Mouse (Mus musculus): ENCODE data around the gene Slc23a2. TPM values are rescaled to one million over a fixed set of nuclear protein-coding genes. Genes with fewer than 3 reads are reported as not detected.

The Slc23a2 gene
- polyA plus RNA-seq, 1 experiment from 2014 or later: 4.1 TPM

GRCm38 (mm10) chr2:132127904-132128303 lies 17.0 kb downstream of the Slc23a2 start:
- Histone ChIP-seq H3K36me3 (ENCODE audit: control insufficient read depth, insufficient read depth) (no peaks in the 10 kb centered on the region), H3K27me3 (ENCODE audit: control insufficient read depth, insufficient read depth, low read depth, low read length) (no peaks in the 10 kb centered on the region), H3K4me2 (ENCODE audit: low read depth, low read length) (no peak overlapping the region), H3K4me1 (ENCODE audit: control insufficient read depth, low read depth, low read length) (no peaks in the 10 kb centered on the region), H3K9ac (ENCODE audit: low read depth, low read length) (no peak overlapping the region), H3K27ac (ENCODE audit: low read length) (no peak overlapping the region), H3K4me3 (ENCODE audit: low read depth, low read length) (no peak overlapping the region), H3K9me3 (replicated peaks; ENCODE audit: control insufficient read depth, low read length) (no peaks in the 10 kb centered on the region)
- no peak for ATAC-seq (ENCODE audit: low read depth)
- 62% methylated on average over 10 of the region's 10 CpGs for WGBS (ENCODE audit: insufficient replicate concordance)

- Histone ChIP-seq H3K9ac (ENCODE audit: low read depth, low read length) (no peak overlapping the region), H3K9me3 (replicated peaks; ENCODE audit: control insufficient read depth, low read length) (no peaks in the 10 kb centered on the region), H3K27ac (ENCODE audit: low read length) (no peak overlapping the region), H3K4me3 (ENCODE audit: low read depth, low read length) (no peak overlapping the region), H3K4me1 (ENCODE audit: control insufficient read depth, low read depth, low read length) (no peaks in the 10 kb centered on the region), H3K36me3 (ENCODE audit: control insufficient read depth, insufficient read depth) (no peaks in the 10 kb centered on the region), H3K4me2 (ENCODE audit: low read depth, low read length) (no peak overlapping the region), H3K27me3 (ENCODE audit: control insufficient read depth, insufficient read depth, low read depth, low read length) (no peaks in the 10 kb centered on the region)
- 83% methylated on average over 1 of the region's 1 CpGs for WGBS (ENCODE audit: insufficient replicate concordance)
- no peak for ATAC-seq (ENCODE audit: low read depth)
Observed at GRCm38 (mm10) chr2:132126292-132126691, 18.6 kb downstream of the Slc23a2 start.

- Histone ChIP-seq H3K9me3 (replicated peaks; ENCODE audit: control insufficient read depth, low read length) (no peaks in the 10 kb centered on the region), H3K4me3 (ENCODE audit: low read depth, low read length) (no peak overlapping the region), H3K4me1 (ENCODE audit: control insufficient read depth, low read depth, low read length) (no peaks in the 10 kb centered on the region), H3K9ac (ENCODE audit: low read depth, low read length) (no peak overlapping the region), H3K27me3 (ENCODE audit: control insufficient read depth, insufficient read depth, low read depth, low read length) (no peaks in the 10 kb centered on the region), H3K4me2 (ENCODE audit: low read depth, low read length) (no peak overlapping the region), H3K27ac (ENCODE audit: low read length) (no peak overlapping the region), H3K36me3 (ENCODE audit: control insufficient read depth, insufficient read depth) (no peaks in the 10 kb centered on the region)
- ATAC-seq (ENCODE audit: low read depth): no peak
- 54% methylated on average over 4 of the region's 4 CpGs for WGBS (ENCODE audit: insufficient replicate concordance)
Observed at GRCm38 (mm10) chr2:132123063-132123462, 21.8 kb downstream of the Slc23a2 start.

GRCm38 (mm10) chr2:132121050-132121449 lies 23.9 kb downstream of the Slc23a2 start:
- Histone ChIP-seq H3K4me1 (ENCODE audit: control insufficient read depth, low read depth, low read length) (no peaks in the 10 kb centered on the region), H3K4me3 (ENCODE audit: low read depth, low read length) (no peak overlapping the region), H3K27ac (ENCODE audit: low read length) (no peak overlapping the region), H3K4me2 (ENCODE audit: low read depth, low read length) (no peak overlapping the region), H3K27me3 (ENCODE audit: control insufficient read depth, insufficient read depth, low read depth, low read length) (no peaks in the 10 kb centered on the region), H3K9me3 (replicated peaks; ENCODE audit: control insufficient read depth, low read length) (no peaks in the 10 kb centered on the region), H3K9ac (ENCODE audit: low read depth, low read length) (no peak overlapping the region), H3K36me3 (ENCODE audit: control insufficient read depth, insufficient read depth) (no peaks in the 10 kb centered on the region)
- WGBS (ENCODE audit: insufficient replicate concordance): 47% methylated on average over 3 of the region's 3 CpGs
- no peak for ATAC-seq (ENCODE audit: low read depth)

GRCm38 (mm10) chr2:132118646-132119045 lies 26.3 kb downstream of the Slc23a2 start:
- Histone ChIP-seq H3K4me2 (ENCODE audit: low read depth, low read length) (no peak overlapping the region), H3K4me1 (ENCODE audit: control insufficient read depth, low read depth, low read length) (no peaks in the 10 kb centered on the region; the same call in 1 of the 2 replicates), H3K27me3 (ENCODE audit: control insufficient read depth, insufficient read depth, low read depth, low read length) (no peaks in the 10 kb centered on the region), H3K9me3 (replicated peaks; ENCODE audit: control insufficient read depth, low read length) (no peaks in the 10 kb centered on the region), H3K9ac (ENCODE audit: low read depth, low read length) (no peak overlapping the region), H3K27ac (ENCODE audit: low read length) (no peak overlapping the region), H3K36me3 (ENCODE audit: control insufficient read depth, insufficient read depth) (no peaks in the 10 kb centered on the region), H3K4me3 (ENCODE audit: low read depth, low read length) (no peak overlapping the region)
- WGBS (ENCODE audit: insufficient replicate concordance): 68% methylated on average over 1 of the region's 1 CpGs
- no peak for ATAC-seq (ENCODE audit: low read depth)

- Histone ChIP-seq H3K9ac (ENCODE audit: low read depth, low read length) (no peak overlapping the region), H3K4me3 (ENCODE audit: low read depth, low read length) (no peak overlapping the region), H3K4me2 (ENCODE audit: low read depth, low read length) (no peak overlapping the region), H3K27me3 (ENCODE audit: control insufficient read depth, insufficient read depth, low read depth, low read length) (no peaks in the 10 kb centered on the region), H3K27ac (ENCODE audit: low read length) (no peak overlapping the region), H3K4me1 (ENCODE audit: control insufficient read depth, low read depth, low read length) (no peaks in the 10 kb centered on the region; the same call in 1 of the 2 replicates), H3K9me3 (replicated peaks; ENCODE audit: control insufficient read depth, low read length) (no peaks in the 10 kb centered on the region), H3K36me3 (ENCODE audit: control insufficient read depth, insufficient read depth) (no peaks in the 10 kb centered on the region)
- no peak for ATAC-seq (ENCODE audit: low read depth)
- WGBS (ENCODE audit: insufficient replicate concordance): 78% methylated on average over 5 of the region's 5 CpGs
Observed at GRCm38 (mm10) chr2:132115936-132116335, 29.0 kb downstream of the Slc23a2 start.

- Histone ChIP-seq H3K27ac (ENCODE audit: low read length) (no peak overlapping the region), H3K36me3 (ENCODE audit: control insufficient read depth, insufficient read depth) (no peaks in the 10 kb centered on the region), H3K27me3 (ENCODE audit: control insufficient read depth, insufficient read depth, low read depth, low read length) (no peaks in the 10 kb centered on the region), H3K4me1 (ENCODE audit: control insufficient read depth, low read depth, low read length) (no peaks in the 10 kb centered on the region; the same call in 1 of the 2 replicates), H3K9me3 (replicated peaks; ENCODE audit: control insufficient read depth, low read length) (no peaks in the 10 kb centered on the region), H3K4me3 (ENCODE audit: low read depth, low read length) (no peak overlapping the region), H3K9ac (ENCODE audit: low read depth, low read length) (no peak overlapping the region), H3K4me2 (ENCODE audit: low read depth, low read length) (no peak overlapping the region)
- WGBS (ENCODE audit: insufficient replicate concordance): 70% methylated on average over 6 of the region's 6 CpGs
- no peak for ATAC-seq (ENCODE audit: low read depth)
Observed at GRCm38 (mm10) chr2:132115344-132115743, 29.6 kb downstream of the Slc23a2 start.

- no peak overlapping the region for H3K9ac ChIP-seq (ENCODE audit: low read depth, low read length)
- H3K27ac ChIP-seq (ENCODE audit: low read length): no peak overlapping the region
- no peaks in the 10 kb centered on the region for H3K9me3 ChIP-seq (replicated peaks; ENCODE audit: control insufficient read depth, low read length)
- no peak overlapping the region for H3K4me3 ChIP-seq (ENCODE audit: low read depth, low read length)
- H3K36me3 ChIP-seq (ENCODE audit: control insufficient read depth, insufficient read depth): no peaks in the 10 kb centered on the region
- H3K4me1 ChIP-seq (ENCODE audit: control insufficient read depth, low read depth, low read length): no peaks in the 10 kb centered on the region; the same call in 1 of the 2 replicates
- ATAC-seq (ENCODE audit: low read depth): no peak
- no peak overlapping the region for H3K4me2 ChIP-seq (ENCODE audit: low read depth, low read length)
- H3K27me3 ChIP-seq (ENCODE audit: control insufficient read depth, insufficient read depth, low read depth, low read length): no peaks in the 10 kb centered on the region
- WGBS (ENCODE audit: insufficient replicate concordance): 50% methylated on average over 11 of the region's 11 CpGs
Observed at GRCm38 (mm10) chr2:132113962-132114759, 30.7 kb downstream of the Slc23a2 start.

GRCm38 (mm10) chr2:132112319-132112718 lies 32.6 kb downstream of the Slc23a2 start:
- Histone ChIP-seq H3K36me3 (ENCODE audit: control insufficient read depth, insufficient read depth) (no peaks in the 10 kb centered on the region), H3K9me3 (replicated peaks; ENCODE audit: control insufficient read depth, low read length) (no peaks in the 10 kb centered on the region), H3K27ac (ENCODE audit: low read length) (no peak overlapping the region), H3K4me2 (ENCODE audit: low read depth, low read length) (no peak overlapping the region), H3K4me3 (ENCODE audit: low read depth, low read length) (no peak overlapping the region), H3K4me1 (ENCODE audit: control insufficient read depth, low read depth, low read length) (no peaks in the 10 kb centered on the region; the same call in 1 of the 2 replicates), H3K9ac (ENCODE audit: low read depth, low read length) (no peak overlapping the region), H3K27me3 (ENCODE audit: control insufficient read depth, insufficient read depth, low read depth, low read length) (no peaks in the 10 kb centered on the region)
- no peak for ATAC-seq (ENCODE audit: low read depth)
- 74% methylated on average over 4 of the region's 4 CpGs for WGBS (ENCODE audit: insufficient replicate concordance)

All from liver, embryonic 16.5 days (tissue).